Mouse (Mus musculus) adrenal gland, postnatal 0 days (tissue): ENCODE results near the gene 4930524N10Rik. TPM values are rescaled to one million over a fixed set of nuclear protein-coding genes. Genes with fewer than 3 reads are reported as not detected.

Experiments
- polyA plus RNA-seq: library from polyadenylated mRNA; unstranded; fragments of >200 nt; fragmentation: Nextera tagmentation; extraction: Ambion mirVana; gene quantifications from 2 replicates; pipeline ENCODE4 v1.2.1, GENCODE M21; 2015

4930524N10Rik gene
- not detected in 2 replicates for polyA plus RNA-seq

GRCm38 (mm10) chrX:154343292-154343691 is at the start of gene 4930524N10Rik:
Gene 4930524N10Rik (minus strand): TSS chrX:154343392.

Other genes with a start within 250 kb of the 4930524N10Rik start
- not detected in 2 replicates for gene Gm15140, start 222.7 kb downstream of the 4930524N10Rik start, polyA plus RNA-seq
- not detected in 2 replicates for gene Samt4, start 138.6 kb upstream of the 4930524N10Rik start, polyA plus RNA-seq
- gene Samt2, start 236.0 kb upstream of the 4930524N10Rik start, polyA plus RNA-seq: not detected in 2 replicates